Comparison of ENCODE assay signal across 8 mouse cellular contexts in genomic region chrX:162761716-162762395, GRCm38 (mm10). TPM values are rescaled to one million over a fixed set of nuclear protein-coding genes. Genes with fewer than 3 reads are reported as not detected.
A peak's percentile ranks its signal among the peaks of the same experiment; 100 is the strongest.
DNase-seq lines count a peak whose midpoint lies in the region; ATAC-seq and TF ChIP-seq lines count a peak whose summit lies in the region.

No protein-coding gene starts in this region.

- no peak overlapping the region for H3K9ac ChIP-seq in heart, adult 2 months (ENCODE audit: low read depth, low read length)
- H3K9ac ChIP-seq in forebrain, postnatal 0 days, result peak overlapping the region; percentile 56; the same call in 1 of the 2 replicates
- peak overlapping the region; percentile 86 for H3K9ac ChIP-seq in liver, embryonic 12.5 days

- intact Hi-C loops in heart, adult 2 months (cut with DNase I), result no loop called here

- no peak for TF ChIP-seq CTCF in heart, adult 2 months (IDR thresholded peaks at IDR 0.05)
- peak; percentile 25; the same call in 1 of the 2 replicates for TF ChIP-seq CTCF in forebrain, postnatal 0 days (IDR thresholded peaks at IDR 0.05; ENCODE audit: low read depth)
- TF ChIP-seq CTCF in thymus, adult 2 months (IDR thresholded peaks at IDR 0.05; ENCODE audit: borderline replicate concordance, control insufficient read depth, extremely low read depth, insufficient read depth, low read length, poor library complexity), result no peak

- 0 out of 2 replicates have a peak, but pooled peaks cover 1% of the 10 kb centered on the region for H3K4me1 ChIP-seq in heart, adult 2 months (ENCODE audit: control insufficient read depth, insufficient read depth, low read length)
- H3K4me1 ChIP-seq in forebrain, postnatal 0 days (ENCODE audit: insufficient read depth), result no peaks in the 10 kb centered on the region
- peaks cover 18% of the 10 kb centered on the region for H3K4me1 ChIP-seq in liver, embryonic 12.5 days
- peaks cover 9% of the 10 kb centered on the region for H3K4me1 ChIP-seq in thymus, adult 2 months (replicated peaks; ENCODE audit: control insufficient read depth, insufficient read depth, low read length)

- H3K4me2 ChIP-seq in forebrain, postnatal 0 days (ENCODE audit: low read depth), result peak overlapping the region; percentile 53
- peak overlapping the region; percentile 76 for H3K4me2 ChIP-seq in liver, embryonic 12.5 days

- peak overlapping the region; percentile 73 for H3K4me3 ChIP-seq in heart, adult 2 months
- H3K4me3 ChIP-seq in forebrain, postnatal 0 days (ENCODE audit: low read depth, low read length), result peak overlapping the region; percentile 53
- H3K4me3 ChIP-seq in liver, embryonic 12.5 days, result peak overlapping the region; percentile 75
- H3K4me3 ChIP-seq in thymus, adult 2 months (ENCODE audit: control insufficient read depth, insufficient read depth, low read length), result no peak overlapping the region

- no peak for DNase-seq in heart, adult 2 months
- no peak for DNase-seq in heart, postnatal 4 days
- DNase-seq in ES-CJ7 (ENCODE audit: low read depth, low spot score), result peak; percentile 26
- DNase-seq in forebrain, postnatal 0 days, result peak; percentile 29
- no peak for DNase-seq in urinary bladder, adult 18-20 months (ENCODE audit: low spot score in 2 of 2)
- no peak for DNase-seq in layer of hippocampus, adult 11-12 months (ENCODE audit: low spot score)
- DNase-seq in thymus, adult 2 months, result no peak

- no peak overlapping the region; the same call in 1 of the 2 replicates for H3K27ac ChIP-seq in heart, adult 2 months
- 0 out of 2 replicates have a peak overlapping the region, but pooled peaks have one; percentile 88 for H3K27ac ChIP-seq in forebrain, postnatal 0 days (ENCODE audit: low read depth, low read length)
- peak overlapping the region; percentile 90; the same call in 1 of the 2 replicates for H3K27ac ChIP-seq in liver, embryonic 12.5 days
- no peak overlapping the region for H3K27ac ChIP-seq in thymus, adult 2 months (ENCODE audit: control insufficient read depth, insufficient read depth, low read length)

- TF ChIP-seq EP300 in heart, adult 2 months (IDR thresholded peaks at IDR 0.05; ENCODE audit: insufficient read depth, low read depth, low read length), result no peak

- no peaks in the 10 kb centered on the region for H3K9me3 ChIP-seq in forebrain, postnatal 0 days (ENCODE audit: low read length)
- H3K9me3 ChIP-seq in liver, embryonic 12.5 days (replicated peaks), result no peaks in the 10 kb centered on the region

- no peak for TF ChIP-seq POLR2A in heart, adult 2 months (IDR thresholded peaks at IDR 0.05; ENCODE audit: insufficient read depth, low read depth, low read length)
- no peak for TF ChIP-seq POLR2A in thymus, adult 2 months (IDR thresholded peaks at IDR 0.05; ENCODE audit: control insufficient read depth, extremely low read depth, insufficient read depth, low read length, poor library complexity)

- H3K36me3 ChIP-seq in heart, adult 2 months (ENCODE audit: control insufficient read depth, insufficient read depth, low read length), result peaks cover 4% of the 10 kb centered on the region
- no peaks in the 10 kb centered on the region for H3K36me3 ChIP-seq in forebrain, postnatal 0 days (ENCODE audit: insufficient read depth)
- peaks cover 30% of the 10 kb centered on the region for H3K36me3 ChIP-seq in liver, embryonic 12.5 days
- peaks cover 3% of the 10 kb centered on the region; the same call in 1 of the 2 replicates for H3K36me3 ChIP-seq in thymus, adult 2 months (ENCODE audit: control insufficient read depth, insufficient read depth, low read length)

- no peak for ATAC-seq in forebrain, postnatal 0 days
- ATAC-seq in liver, embryonic 12.5 days, result no peak

- WGBS in heart, adult 2 months, result 33% methylated on average over 9 of the region's 9 CpGs
- 45% methylated on average over 9 of the region's 9 CpGs for WGBS in forebrain, postnatal 0 days
- 29% methylated on average over 9 of the region's 9 CpGs for WGBS in liver, embryonic 12.5 days (ENCODE audit: insufficient replicate concordance)
- WGBS in thymus, adult 2 months, result 16% methylated on average over 9 of the region's 9 CpGs

- no peaks in the 10 kb centered on the region for H3K79me2 ChIP-seq in heart, adult 2 months (replicated peaks; ENCODE audit: control insufficient read depth, insufficient read depth, low read length)

- no peaks in the 10 kb centered on the region for H3K27me3 ChIP-seq in heart, adult 2 months (ENCODE audit: control insufficient read depth, insufficient read depth, low read length)
- no peaks in the 10 kb centered on the region for H3K27me3 ChIP-seq in forebrain, postnatal 0 days (ENCODE audit: insufficient read depth, low read length)
- 0 out of 2 replicates have a peak, but pooled peaks cover 3% of the 10 kb centered on the region for H3K27me3 ChIP-seq in liver, embryonic 12.5 days (replicated peaks)
- H3K27me3 ChIP-seq in thymus, adult 2 months (ENCODE audit: control insufficient read depth, insufficient read depth, low read length), result no peaks in the 10 kb centered on the region

RNA-seq across cellular contexts. Expression of gene Rbbp7, which starts 1.7 kb away (rescaled TPM):
- total RNA-seq in heart, adult 2 months (2021), result 100 to 1,000 TPM; 134 to 153 TPM
- 80.6 and 153 TPM in 2 replicates for polyA plus RNA-seq in heart, adult 2 months (2012; rRNA removed)
- 100 to 1,000 TPM; 246 to 256 TPM for total RNA-seq in heart, postnatal 4 days (2021)
- total RNA-seq in forebrain, postnatal 0 days (2014; rRNA removed), result 141 and 144 TPM in 2 replicates
- 223 and 255 TPM in 2 replicates for polyA plus RNA-seq in forebrain, postnatal 0 days (2015; fragmentation: Nextera tagmentation; extraction: Ambion mirVana)
- polyA plus RNA-seq in liver, embryonic 12.5 days (2016; fragmentation: Nextera tagmentation; extraction: Ambion mirVana), result 289 and 294 TPM in 2 replicates
- polyA plus RNA-seq in thymus, adult 2 months (2012; rRNA removed), result 82.7 and 88.3 TPM in 2 replicates

Comparison
In these comparisons a context has a peak if more than half of its experiments do, and no peak if none do; other contexts are left out.
1. DNase-seq: peak in ES-CJ7 (single experiment) and forebrain, postnatal 0 days (single experiment); none in heart, adult 2 months (0 of 2), heart, postnatal 4 days (single experiment), urinary bladder, adult 18-20 months (0 of 2), layer of hippocampus, adult 11-12 months (single experiment) and thymus, adult 2 months (single experiment).
2. H3K27ac ChIP-seq: peak in forebrain, postnatal 0 days (single experiment) and liver, embryonic 12.5 days (single experiment); none in heart, adult 2 months (single experiment) and thymus, adult 2 months (single experiment).